Mouse (Mus musculus): Measurements from ENCODE around the gene Sfxn2.

DNA sequence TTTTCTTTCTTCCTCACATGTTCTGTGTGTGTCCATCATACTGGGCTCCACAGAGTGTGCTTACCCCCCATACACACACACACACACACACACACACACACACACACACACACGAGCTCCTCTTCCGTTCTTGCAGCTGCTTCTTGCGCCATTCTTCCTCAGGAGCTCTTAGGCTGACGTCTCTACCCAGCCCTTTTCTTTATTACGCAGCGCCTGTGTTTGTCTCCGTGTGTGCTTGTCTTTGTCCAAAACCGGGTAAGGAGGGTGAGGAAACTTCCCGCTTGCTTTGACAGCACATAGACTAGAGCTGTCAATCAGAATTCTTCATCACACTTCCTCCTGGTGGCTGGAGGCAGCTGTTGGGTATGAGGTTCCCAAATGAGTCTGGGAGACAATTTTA, 45.2 kb downstream of the Sfxn2 start:
- TF ChIP-seq CTCF (IDR thresholded peaks at IDR 0.05; ENCODE audit: low read depth): no peak
- TF ChIP-seq EP300 (IDR thresholded peaks at IDR 0.05; ENCODE audit: low read depth): no peak

All from heart, postnatal 0 days (tissue).